Mouse (Mus musculus): ENCODE measurements around the gene Acpp. TPM values are rescaled to one million over a fixed set of nuclear protein-coding genes. Genes with fewer than 3 reads are reported as not detected.

Gene Acpp
- total and polyA plus RNA-seq, 2 experiments from 2014 or later, result 0.53 to 2.4 TPM

DNA sequence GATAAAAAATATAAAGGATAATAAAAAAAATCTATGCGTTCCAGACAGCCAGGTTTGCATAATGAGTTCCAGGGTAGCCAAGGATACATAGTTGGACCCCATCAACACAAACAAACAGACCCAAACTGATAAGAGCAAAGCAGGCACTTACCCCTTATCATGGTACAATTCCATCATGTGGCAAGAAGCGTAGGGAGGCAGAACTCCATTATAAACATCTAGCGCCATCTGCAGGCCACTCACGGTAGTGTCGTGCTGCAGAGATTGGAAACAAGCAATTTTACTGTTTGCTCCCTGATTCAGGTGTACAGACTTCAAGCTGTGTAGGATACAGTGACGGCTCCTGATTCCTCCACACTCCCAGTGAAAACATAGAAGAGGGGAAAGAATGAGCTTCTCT is 30.8 kb downstream of the Acpp start:
- no peak overlapping the region for H3K4me2 ChIP-seq (ENCODE audit: low read depth, low read length, poor library complexity, severe bottlenecking)
- no peak for ATAC-seq (ENCODE audit: low FRiP score)
- H3K4me1 ChIP-seq (ENCODE audit: insufficient read depth, low read length), result no peaks in the 10 kb centered on the region
- no peak overlapping the region for H3K4me3 ChIP-seq (ENCODE audit: low read depth, low read length)
- H3K27ac ChIP-seq (ENCODE audit: low read depth, low read length), result no peak overlapping the region
- no peaks in the 10 kb centered on the region for H3K27me3 ChIP-seq (ENCODE audit: insufficient read depth, low read length)
- peak; percentile 75 for DNase-seq (ENCODE audit: low spot score)
- 16% methylated on average over 6 of the region's 6 CpGs for WGBS
- H3K9me3 ChIP-seq (ENCODE audit: low read length), result no peaks in the 10 kb centered on the region
- peak; percentile 85 for TF ChIP-seq CTCF (IDR thresholded peaks at IDR 0.05)
- no peaks in the 10 kb centered on the region for H3K36me3 ChIP-seq (ENCODE audit: insufficient read depth, low read length)
- H3K9ac ChIP-seq (replicated peaks; ENCODE audit: low read length, poor library complexity, severe bottlenecking), result no peak overlapping the region

DNA sequence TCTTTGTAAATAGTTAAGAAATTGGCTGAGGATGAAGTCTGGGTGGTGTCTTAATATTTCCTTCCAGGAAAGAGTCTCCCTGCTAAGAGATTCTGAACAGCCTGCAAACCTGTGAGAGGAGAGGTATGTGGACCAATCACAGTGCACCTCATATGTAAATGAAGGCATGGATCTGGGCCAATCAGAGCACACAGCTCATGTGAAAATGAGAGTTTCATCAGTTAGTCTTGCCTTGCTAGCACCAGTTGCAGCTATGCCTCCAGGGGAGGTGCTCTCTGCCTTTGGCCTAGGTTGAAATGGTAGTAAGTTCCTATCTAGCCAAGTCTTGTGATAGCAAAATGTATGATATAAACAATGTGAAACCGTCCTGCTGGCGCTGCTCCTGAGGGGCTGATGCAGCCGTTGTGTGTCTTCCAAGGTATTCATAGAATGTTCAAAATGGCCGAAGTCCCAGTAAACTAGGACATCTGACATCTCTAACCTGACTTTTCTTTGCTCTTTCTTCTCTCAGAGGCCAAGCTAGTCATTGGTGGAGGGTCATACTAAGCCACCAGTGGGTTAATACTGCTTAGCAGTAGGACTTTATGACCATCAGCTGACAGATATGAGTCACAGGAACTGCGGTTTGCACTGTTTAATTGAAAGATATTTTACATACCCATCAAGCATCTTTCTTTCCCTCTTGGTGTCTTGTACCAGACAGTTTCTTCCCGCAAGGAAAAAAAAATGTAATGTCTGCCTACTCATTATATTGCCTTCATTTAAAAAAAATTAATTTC is 32.0 kb downstream of the Acpp start:
- Histone ChIP-seq H3K4me3 (ENCODE audit: low read depth, low read length) (no peak overlapping the region), H3K4me1 (ENCODE audit: insufficient read depth, low read length) (no peaks in the 10 kb centered on the region), H3K36me3 (ENCODE audit: insufficient read depth, low read length) (no peaks in the 10 kb centered on the region), H3K9me3 (ENCODE audit: low read length) (no peaks in the 10 kb centered on the region), H3K27ac (ENCODE audit: low read depth, low read length) (no peak overlapping the region), H3K27me3 (ENCODE audit: insufficient read depth, low read length) (no peaks in the 10 kb centered on the region), H3K4me2 (ENCODE audit: low read depth, low read length, poor library complexity, severe bottlenecking) (no peak overlapping the region), H3K9ac (replicated peaks; ENCODE audit: low read length, poor library complexity, severe bottlenecking) (no peak overlapping the region)
- ATAC-seq (ENCODE audit: low FRiP score) (no peak), DNase-seq (ENCODE audit: low spot score) (no peak)
- TF ChIP-seq CTCF (IDR thresholded peaks at IDR 0.05), result no peak
- 96% methylated on average over 6 of the region's 6 CpGs for WGBS

DNA sequence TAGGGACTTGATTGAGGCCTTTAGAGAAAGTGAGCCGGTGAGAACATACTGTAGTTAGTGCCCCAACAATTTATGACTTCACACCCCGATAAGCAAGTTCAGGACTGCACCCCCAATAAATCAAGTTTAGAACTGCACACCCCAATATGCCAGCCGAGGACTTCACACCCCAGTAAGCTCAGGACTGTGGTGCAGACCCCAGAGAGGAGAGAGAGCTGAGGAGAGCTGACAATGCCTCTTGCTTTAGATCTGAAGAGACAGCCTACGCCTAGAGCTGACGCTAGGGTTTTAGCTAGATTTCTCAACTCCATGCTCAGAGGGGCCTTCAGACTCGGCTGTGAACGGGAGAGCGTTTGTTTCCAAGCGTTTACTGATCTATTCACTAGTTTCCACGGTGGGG is 32.7 kb downstream of the Acpp start:
- no peak overlapping the region for H3K4me3 ChIP-seq (ENCODE audit: low read depth, low read length)

DNA sequence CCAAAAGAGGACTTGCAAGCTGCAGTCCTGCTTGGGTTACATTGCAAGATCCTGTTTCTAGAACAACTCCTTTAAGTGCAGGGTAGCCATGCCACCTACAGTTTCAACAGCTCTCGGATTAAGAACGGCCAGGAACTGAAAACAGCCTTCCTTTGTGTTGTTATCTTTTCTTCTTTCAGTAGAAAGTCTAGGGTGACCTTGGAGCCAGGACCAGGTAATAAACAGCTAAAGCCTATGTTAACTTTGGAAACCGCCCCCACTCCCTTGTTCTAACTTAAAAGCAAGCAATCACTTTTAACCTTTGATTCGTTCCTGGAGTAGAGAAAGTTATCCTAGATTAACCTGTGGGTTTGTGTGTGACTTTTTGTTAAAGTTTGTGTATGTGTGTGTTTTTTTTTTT is 33.2 kb downstream of the Acpp start:
- Histone ChIP-seq H3K9me3 (ENCODE audit: low read length) (no peaks in the 10 kb centered on the region), H3K4me1 (ENCODE audit: insufficient read depth, low read length) (no peaks in the 10 kb centered on the region), H3K4me3 (ENCODE audit: low read depth, low read length) (no peak overlapping the region), H3K27me3 (ENCODE audit: insufficient read depth, low read length) (no peaks in the 10 kb centered on the region), H3K36me3 (ENCODE audit: insufficient read depth, low read length) (no peaks in the 10 kb centered on the region), H3K9ac (replicated peaks; ENCODE audit: low read length, poor library complexity, severe bottlenecking) (no peak overlapping the region), H3K27ac (ENCODE audit: low read depth, low read length) (no peak overlapping the region), H3K4me2 (ENCODE audit: low read depth, low read length, poor library complexity, severe bottlenecking) (no peak overlapping the region)
- no peak for DNase-seq (ENCODE audit: low spot score)
- ATAC-seq (ENCODE audit: low FRiP score), result no peak
- no peak for TF ChIP-seq CTCF (IDR thresholded peaks at IDR 0.05)
- WGBS, result 82% methylated on average over 4 of the region's 4 CpGs

More for the DNA sequence above, 32.7 kb downstream of the Acpp start:
- Histone ChIP-seq H3K4me2 (ENCODE audit: low read depth, low read length, poor library complexity, severe bottlenecking) (no peak overlapping the region), H3K9me3 (ENCODE audit: low read length) (no peaks in the 10 kb centered on the region), H3K27me3 (ENCODE audit: insufficient read depth, low read length) (no peaks in the 10 kb centered on the region), H3K36me3 (ENCODE audit: insufficient read depth, low read length) (no peaks in the 10 kb centered on the region), H3K9ac (replicated peaks; ENCODE audit: low read length, poor library complexity, severe bottlenecking) (no peak overlapping the region), H3K27ac (ENCODE audit: low read depth, low read length) (no peak overlapping the region), H3K4me1 (ENCODE audit: insufficient read depth, low read length) (no peaks in the 10 kb centered on the region)
- ATAC-seq (ENCODE audit: low FRiP score) (no peak), DNase-seq (ENCODE audit: low spot score) (no peak)
- WGBS, result 85% methylated on average over 10 of the region's 10 CpGs
- TF ChIP-seq CTCF (IDR thresholded peaks at IDR 0.05), result no peak

DNA sequence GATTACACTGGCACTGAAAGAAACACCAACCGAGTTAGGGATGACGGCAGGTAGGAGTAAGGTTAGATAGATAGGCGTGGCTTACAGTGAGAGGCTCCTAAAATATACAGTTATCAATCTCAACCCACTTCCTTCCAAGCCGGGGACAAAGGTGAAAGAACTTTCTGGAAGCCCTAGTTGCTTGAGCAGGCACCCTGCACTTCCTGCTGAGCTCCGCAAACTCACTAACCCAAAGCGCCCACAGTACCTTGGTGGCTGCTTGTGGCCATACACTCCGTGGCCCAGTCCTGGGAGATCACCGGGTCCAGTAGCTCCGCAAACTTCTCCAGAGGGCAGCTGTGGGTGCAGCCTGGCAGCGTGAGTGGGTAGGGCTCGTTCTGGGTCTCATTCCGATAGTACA is 37.0 kb downstream of the Acpp start:
- no peak overlapping the region for H3K27ac ChIP-seq (ENCODE audit: low read depth, low read length)
- ATAC-seq (ENCODE audit: low FRiP score) (no peak), DNase-seq (ENCODE audit: low spot score) (no peak)
- H3K36me3 ChIP-seq (ENCODE audit: insufficient read depth, low read length), result no peaks in the 10 kb centered on the region
- H3K4me3 ChIP-seq (ENCODE audit: low read depth, low read length), result no peak overlapping the region
- no peaks in the 10 kb centered on the region for H3K9me3 ChIP-seq (ENCODE audit: low read length)
- WGBS, result 88% methylated on average over 12 of the region's 12 CpGs
- TF ChIP-seq CTCF (IDR thresholded peaks at IDR 0.05), result no peak
- no peak overlapping the region for H3K9ac ChIP-seq (replicated peaks; ENCODE audit: low read length, poor library complexity, severe bottlenecking)
- H3K27me3 ChIP-seq (ENCODE audit: insufficient read depth, low read length), result no peaks in the 10 kb centered on the region
- H3K4me1 ChIP-seq (ENCODE audit: insufficient read depth, low read length), result no peaks in the 10 kb centered on the region
- H3K4me2 ChIP-seq (ENCODE audit: low read depth, low read length, poor library complexity, severe bottlenecking), result no peak overlapping the region

DNA sequence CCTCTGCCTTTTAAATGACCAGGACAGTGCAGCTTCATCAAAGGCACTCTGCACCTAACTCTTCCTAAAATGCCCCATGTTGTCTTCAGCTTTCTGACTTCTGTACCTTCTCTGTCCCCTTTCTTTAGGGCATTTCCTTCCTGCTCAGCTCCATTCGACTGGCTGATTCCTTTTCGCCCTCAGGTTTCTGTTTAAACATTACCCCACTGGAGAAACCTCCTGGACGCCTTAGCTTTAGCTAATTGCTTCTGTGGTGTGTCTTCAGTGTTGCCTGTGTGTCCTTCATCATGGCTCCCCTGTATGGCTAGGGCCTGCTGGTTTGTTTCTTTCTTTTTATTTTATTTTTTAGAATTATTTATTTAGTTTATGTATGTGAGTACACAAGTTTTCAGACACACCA is 40.5 kb downstream of the Acpp start:
- Histone ChIP-seq H3K27me3 (ENCODE audit: insufficient read depth, low read length) (no peaks in the 10 kb centered on the region), H3K4me3 (ENCODE audit: low read depth, low read length) (no peak overlapping the region), H3K9ac (replicated peaks; ENCODE audit: low read length, poor library complexity, severe bottlenecking) (no peak overlapping the region), H3K4me2 (ENCODE audit: low read depth, low read length, poor library complexity, severe bottlenecking) (no peak overlapping the region), H3K4me1 (ENCODE audit: insufficient read depth, low read length) (no peaks in the 10 kb centered on the region), H3K27ac (ENCODE audit: low read depth, low read length) (no peak overlapping the region), H3K9me3 (ENCODE audit: low read length) (no peaks in the 10 kb centered on the region), H3K36me3 (ENCODE audit: insufficient read depth, low read length) (no peaks in the 10 kb centered on the region)
- ATAC-seq (ENCODE audit: low FRiP score), result no peak
- DNase-seq (ENCODE audit: low spot score), result no peak
- TF ChIP-seq CTCF (IDR thresholded peaks at IDR 0.05), result no peak
- WGBS, result 79% methylated on average over 3 of the region's 3 CpGs
